Mouse (Mus musculus) C2C12 (cell line): ENCODE measurements around the gene Aspscr1.

Experiments used
- CTCF ChIP-seq: IDR thresholded peaks from one replicate; pipeline ENCODE4 v1.5.1; 2011; ENCODE audit not compliant: control insufficient read depth, insufficient read depth, insufficient read length
- MYOG ChIP-seq: IDR thresholded peaks from one replicate; pipeline ENCODE4 v1.6.1; 2011; ENCODE audit not compliant: control insufficient read depth, insufficient read length; ENCODE audit errors: extremely low read depth
- USF1 ChIP-seq: IDR thresholded peaks from one replicate; pipeline ENCODE4 v1.6.1; 2011; ENCODE audit warnings: low read depth, mild to moderate bottlenecking, control low read depth, moderate library complexity

DNA sequence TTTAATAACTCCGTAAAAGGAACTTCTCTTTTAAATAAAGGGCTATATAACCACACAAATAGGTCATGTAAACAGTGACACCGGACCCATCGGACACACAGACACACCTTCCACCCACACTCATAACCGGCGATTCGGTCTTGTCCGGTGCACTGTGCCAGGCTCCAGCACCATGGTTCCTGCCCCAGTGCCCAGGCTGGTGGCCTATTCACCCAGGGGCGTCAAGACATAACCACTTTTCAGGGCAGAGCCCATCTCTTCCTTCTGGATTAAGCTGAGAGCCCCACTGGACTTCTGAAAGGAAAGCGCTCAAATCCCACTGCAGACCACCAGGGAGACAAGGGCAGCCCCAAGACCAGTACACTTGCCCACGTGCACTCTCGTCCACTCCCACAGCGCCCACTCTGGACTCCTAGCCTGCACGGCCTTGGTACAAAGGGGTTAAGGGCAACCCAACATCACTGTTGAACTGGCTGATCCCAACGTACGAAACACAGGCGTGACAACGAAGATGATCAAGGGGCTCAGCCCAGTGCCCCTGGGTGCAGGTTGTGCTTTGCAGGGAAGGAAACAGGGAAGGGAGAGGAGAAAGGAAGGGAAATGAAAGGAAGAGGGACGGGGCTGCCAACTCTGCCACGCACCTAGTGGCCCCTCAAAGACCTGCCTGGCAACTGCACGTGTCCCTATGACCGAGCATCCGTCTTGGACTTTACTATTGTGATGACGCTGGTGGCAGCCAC lies 44.0 kb upstream of the Aspscr1 start:
- no peak for TF ChIP-seq CTCF
- TF ChIP-seq MYOG, result no peak
- TF ChIP-seq USF1, result no peak
